Mouse (Mus musculus) ES-E14 (cell line): ENCODE measurements around the gene Zc3h13.

Experiments used
- CHD2 ChIP-seq: IDR thresholded peaks from 2 replicates; pipeline ENCODE4 v1.6.1; 2014; ENCODE audit warnings: mild to moderate bottlenecking, low read depth, low read length, inconsistent platforms
- HCFC1 ChIP-seq: IDR thresholded peaks from 2 replicates; pipeline ENCODE4 v1.6.1; 2012; ENCODE audit warnings: low read length, inconsistent platforms, borderline replicate concordance; ENCODE audit not compliant: insufficient read depth
- MAFK ChIP-seq: IDR thresholded peaks from 2 replicates; pipeline ENCODE4 v1.6.1; 2014; ENCODE audit warnings: mild to moderate bottlenecking, low read depth, low read length, inconsistent platforms; ENCODE audit not compliant: insufficient read depth
- ZC3H11A ChIP-seq: IDR thresholded peaks from 2 replicates; pipeline ENCODE4 v1.6.1; 2012; ENCODE audit warnings: low read depth, mild to moderate bottlenecking, inconsistent platforms, low read length, borderline replicate concordance
- ZNF384 ChIP-seq: IDR thresholded peaks from 2 replicates; pipeline ENCODE4 v1.6.1; 2012; ENCODE audit warnings: low read depth, low read length, inconsistent platforms

- TF ChIP-seq CHD2 (no peak), ZC3H11A (no peak), HCFC1 (no peak), ZNF384 (no peak), MAFK (no peak)
These were observed 53.7 kb downstream of the Zc3h13 start for GRCm38 (mm10) chr14:75337884-75338283.
